Mouse (Mus musculus) lung, postnatal 0 days (tissue): Measurements from ENCODE around the gene Osbpl6.

Experiments
- CTCF ChIP-seq: IDR thresholded peaks from 2 replicates; pipeline ENCODE4 v1.5.1; 2016; ENCODE audit warnings: antibody characterized with exemption, mild to moderate bottlenecking
- EP300 ChIP-seq: IDR thresholded peaks from 2 replicates; pipeline ENCODE4 v1.6.1; 2016; ENCODE audit warnings: antibody characterized with exemption, mild to moderate bottlenecking, control low read depth

DNA sequence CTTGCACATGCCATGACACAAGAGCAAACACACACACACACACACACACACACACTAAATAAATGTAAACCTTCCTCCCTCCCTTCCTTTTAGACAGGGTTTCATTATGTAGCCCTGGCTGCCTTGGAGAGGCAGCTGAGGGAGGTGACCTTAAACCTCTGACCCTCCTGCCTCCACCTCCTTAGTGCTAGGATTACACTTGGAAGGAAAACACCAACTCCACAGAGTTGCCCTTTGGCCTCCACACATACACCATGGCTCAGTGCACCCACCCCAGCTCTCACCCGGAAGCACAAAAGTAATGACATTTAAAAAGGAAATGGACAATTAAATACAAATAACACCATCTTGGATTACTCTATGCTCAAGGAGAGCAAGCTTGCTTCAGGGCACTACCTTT lies 215.4 kb downstream of the Osbpl6 start:
- no peak for TF ChIP-seq CTCF
- no peak for TF ChIP-seq EP300
